Mouse (Mus musculus): ENCODE measurements at regions not wholly inside any gene's neighbourhood (a gene's known extent, or its start where the extent isn't known, plus 50 kb on each side); places are given as distances from the start of the nearest gene placed in this dataset.

GRCm38 (mm10) chr7:70003200-70003986, 363.1 kb downstream of the Nr2f2 start:
- no peak for DNase-seq (ENCODE audit: low spot score in 2 of 2)

GRCm38 (mm10) chr7:69998756-69999155, 367.8 kb downstream of the Nr2f2 start:
- DNase-seq (ENCODE audit: low spot score in 2 of 2), result no peak

- DNase-seq (ENCODE audit: low spot score in 2 of 2), result no peak
Measured at GRCm38 (mm10) chr7:69994540-69995303, 371.8 kb downstream of the Nr2f2 start.

GRCm38 (mm10) chr7:69992383-69993327, 373.9 kb downstream of the Nr2f2 start:
- no peak for DNase-seq (ENCODE audit: low spot score in 2 of 2)

- no peak for DNase-seq (ENCODE audit: low spot score in 2 of 2)
Measured at GRCm38 (mm10) chr7:69991982-69992381, 374.6 kb downstream of the Nr2f2 start.

GRCm38 (mm10) chr7:69988704-69989103, 377.8 kb downstream of the Nr2f2 start:
- DNase-seq (ENCODE audit: low spot score in 2 of 2), result no peak

GRCm38 (mm10) chr7:69981301-69981700, 385.2 kb downstream of the Nr2f2 start:
- DNase-seq (ENCODE audit: low spot score in 2 of 2), result no peak

GRCm38 (mm10) chr7:69976369-69976768, 390.2 kb downstream of the Nr2f2 start:
- DNase-seq (ENCODE audit: low spot score in 2 of 2), result no peak

GRCm38 (mm10) chr7:69964002-69964401, 402.5 kb downstream of the Nr2f2 start:
- DNase-seq (ENCODE audit: low spot score in 2 of 2), result no peak

- DNase-seq (ENCODE audit: low spot score in 2 of 2), result no peak
Measured at GRCm38 (mm10) chr7:69950221-69950670, 416.3 kb downstream of the Nr2f2 start.

GRCm38 (mm10) chr7:69949647-69950121, 416.9 kb downstream of the Nr2f2 start:
- peak in 1 of 2 experiments; percentile 34 for DNase-seq (ENCODE audit: low spot score in 2 of 2)

- DNase-seq (ENCODE audit: low spot score in 2 of 2), result no peak
Measured at GRCm38 (mm10) chr7:69946396-69946795, 420.1 kb downstream of the Nr2f2 start.

GRCm38 (mm10) chr7:69941881-69942280, 424.7 kb downstream of the Nr2f2 start:
- DNase-seq (ENCODE audit: low spot score in 2 of 2), result no peak

- no peak for DNase-seq (ENCODE audit: low spot score in 2 of 2)
Measured at GRCm38 (mm10) chr7:69925261-69925660, 441.3 kb downstream of the Nr2f2 start.

- DNase-seq (ENCODE audit: low spot score in 2 of 2), result no peak
Measured at GRCm38 (mm10) chr7:69924551-69924950, 442.0 kb downstream of the Nr2f2 start.

GRCm38 (mm10) chr7:69911760-69912159, 454.8 kb downstream of the Nr2f2 start:
- DNase-seq (ENCODE audit: low spot score in 2 of 2), result no peak

GRCm38 (mm10) chr7:69890503-69891061, 476.0 kb downstream of the Nr2f2 start:
- no peak for DNase-seq (ENCODE audit: low spot score in 2 of 2)

GRCm38 (mm10) chr7:69888251-69888650, 478.3 kb downstream of the Nr2f2 start:
- no peak for DNase-seq (ENCODE audit: low spot score in 2 of 2)

GRCm38 (mm10) chr7:69877031-69877430, 489.5 kb downstream of the Nr2f2 start:
- DNase-seq (ENCODE audit: low spot score in 2 of 2), result no peak

GRCm38 (mm10) chr7:69865801-69866200, 500.7 kb downstream of the Nr2f2 start:
- DNase-seq (ENCODE audit: low spot score in 2 of 2), result no peak

- no peak for DNase-seq (ENCODE audit: low spot score in 2 of 2)
Measured at GRCm38 (mm10) chr7:69844631-69845324, 521.8 kb downstream of the Nr2f2 start.

Data from cerebellum, postnatal 4 days (tissue).